Mouse (Mus musculus) myocyte (in vitro differentiated cells): ENCODE data around the gene Tdrd7. TPM values are rescaled to one million over a fixed set of nuclear protein-coding genes. Genes with fewer than 3 reads are reported as not detected.

ENCODE experiments used
- H3K27me3 ChIP-seq: one replicate; pipeline ENCODE4 v1.6.1; 2011; ENCODE audit not compliant: control insufficient read depth, insufficient read depth, insufficient read length
- H3K36me3 ChIP-seq: one replicate; pipeline ENCODE4 v1.6.1; 2011; ENCODE audit not compliant: control insufficient read depth, insufficient read depth
- H3K4me2 ChIP-seq: one replicate; pipeline ENCODE4 v1.6.1; 2011; ENCODE audit warnings: low read depth, control low read depth
- H3K4me3 ChIP-seq: one replicate; pipeline ENCODE4 v1.5.1; 2011; ENCODE audit warnings: mild to moderate bottlenecking, control low read depth, moderate library complexity
- H3K79me2 ChIP-seq: one replicate; pipeline ENCODE4 v1.6.1; 2011; ENCODE audit not compliant: control insufficient read depth, insufficient read depth
- H3ac ChIP-seq: one replicate; pipeline ENCODE4 v1.6.1; 2011; ENCODE audit not compliant: control insufficient read depth, insufficient read length
- CEBPB ChIP-seq: IDR thresholded peaks from 2 replicates; pipeline ENCODE4 v1.6.1; 2011; ENCODE audit warnings: mild to moderate bottlenecking, moderate library complexity; ENCODE audit not compliant: poor library complexity, insufficient read depth, severe bottlenecking
- E2F4 ChIP-seq: IDR thresholded peaks from one replicate; pipeline ENCODE4 v1.6.1; 2011; ENCODE audit warnings: mild to moderate bottlenecking, control low read depth, moderate library complexity; ENCODE audit not compliant: insufficient read depth
- MAX ChIP-seq: IDR thresholded peaks from one replicate; pipeline ENCODE4 v1.6.1; 2011; ENCODE audit warnings: low read depth, mild to moderate bottlenecking, control low read depth
- MYOD1 ChIP-seq, 3 experiments: IDR thresholded peaks; one replicate each; pipeline ENCODE4 v1.6.1; 2011; ENCODE audit warnings: control low read depth in 2 of 3, low read depth in 2 of 3, mild to moderate bottlenecking in 2 of 3, moderate library complexity in 1 of 3; ENCODE audit not compliant: insufficient read length in 2 of 3, control insufficient read depth in 1 of 3
- MYOG ChIP-seq, 3 experiments: IDR thresholded peaks; one replicate each; pipeline ENCODE4 v1.6.1; 2011; ENCODE audit warnings: control low read depth in 2 of 3, low read depth in 2 of 3, mild to moderate bottlenecking in 2 of 3; ENCODE audit not compliant: insufficient read length in 2 of 3, control insufficient read depth in 1 of 3, insufficient read depth in 1 of 3
- POLR2A ChIP-seq: IDR thresholded peaks from one replicate; pipeline ENCODE4 v1.6.1; 2011; ENCODE audit warnings: low read depth, mild to moderate bottlenecking, control low read depth, moderate library complexity; ENCODE audit not compliant: insufficient read length
- POLR2AphosphoS2 ChIP-seq: IDR thresholded peaks from one replicate; pipeline ENCODE4 v1.6.1; 2011; ENCODE audit warnings: low read depth, control low read depth; ENCODE audit not compliant: insufficient read length
- REST ChIP-seq: IDR thresholded peaks from one replicate; pipeline ENCODE4 v1.6.1; 2011; ENCODE audit warnings: mild to moderate bottlenecking, control low read depth, moderate library complexity; ENCODE audit not compliant: insufficient read depth, insufficient read length
- SRF ChIP-seq: IDR thresholded peaks from one replicate; pipeline ENCODE4 v1.6.1; 2011; ENCODE audit warnings: low read depth; ENCODE audit not compliant: control insufficient read depth, insufficient read length
- TCF12 ChIP-seq: IDR thresholded peaks from one replicate; pipeline ENCODE4 v1.6.1; 2011; ENCODE audit warnings: mild to moderate bottlenecking, control low read depth; ENCODE audit not compliant: poor library complexity, insufficient read depth, severe bottlenecking
- TCF3 ChIP-seq: IDR thresholded peaks from one replicate; pipeline ENCODE4 v1.6.1; 2011; ENCODE audit warnings: low read depth, control low read depth; ENCODE audit not compliant: insufficient read length
- USF1 ChIP-seq: IDR thresholded peaks from one replicate; pipeline ENCODE4 v1.6.1; 2011; ENCODE audit warnings: low read depth, mild to moderate bottlenecking, control low read depth, moderate library complexity
- polyA plus RNA-seq: library from polyadenylated mRNA; unstranded; fragments of >200 nt; fragmentation: generic; extraction: Trizol; gene quantifications from one replicate; pipeline ENCODE4 v1.2.1, GENCODE M21; 2012; ENCODE audit warnings: missing spikeins

Gene Tdrd7
- polyA plus RNA-seq, 1 experiment = 12.0 TPM

- H3K27me3 ChIP-seq = no peaks in the 10 kb centered on the region
- TF ChIP-seq CEBPB = no peak
- no peak for TF ChIP-seq MYOD1 (IDR thresholded peaks at IDR 0.05; ENCODE audit: control insufficient read depth in 1 of 3, insufficient read length in 2 of 3, low read depth in 2 of 3)
- TF ChIP-seq SRF = no peak
- TF ChIP-seq POLR2A = no peak
- TF ChIP-seq REST = no peak
- no peak for TF ChIP-seq MYOG (IDR thresholded peaks at IDR 0.05; ENCODE audit: control insufficient read depth in 1 of 3, insufficient read depth in 1 of 3, insufficient read length in 2 of 3, low read depth in 2 of 3)
- no peak for TF ChIP-seq MAX
- H3ac ChIP-seq = no peak overlapping the region
- no peak overlapping the region for H3K4me2 ChIP-seq
- no peaks in the 10 kb centered on the region for H3K79me2 ChIP-seq
- H3K36me3 ChIP-seq = no peaks in the 10 kb centered on the region
- H3K4me3 ChIP-seq = no peak overlapping the region
These were observed 46.6 kb downstream of the Tdrd7 start for GRCm38 (mm10) chr4:46011698-46012097.

GRCm38 (mm10) chr4:46015605-46016004, 50.5 kb downstream of the Tdrd7 start:
- Histone ChIP-seq H3K79me2 (no peaks in the 10 kb centered on the region), H3ac (no peak overlapping the region), H3K36me3 (no peaks in the 10 kb centered on the region), H3K4me2 (no peak overlapping the region), H3K4me3 (no peak overlapping the region), H3K27me3 (no peaks in the 10 kb centered on the region)
- TF ChIP-seq REST = no peak
- TF ChIP-seq MYOD1 (IDR thresholded peaks at IDR 0.05; ENCODE audit: control insufficient read depth in 1 of 3, insufficient read length in 2 of 3, low read depth in 2 of 3) = no peak
- no peak for TF ChIP-seq SRF
- no peak for TF ChIP-seq POLR2AphosphoS2
- TF ChIP-seq MAX = no peak
- no peak for TF ChIP-seq POLR2A
- no peak for TF ChIP-seq TCF12
- TF ChIP-seq TCF3 = no peak
- no peak for TF ChIP-seq CEBPB
- no peak for TF ChIP-seq MYOG (IDR thresholded peaks at IDR 0.05; ENCODE audit: control insufficient read depth in 1 of 3, insufficient read depth in 1 of 3, insufficient read length in 2 of 3, low read depth in 2 of 3)
- TF ChIP-seq E2F4 = no peak
- no peak for TF ChIP-seq USF1

GRCm38 (mm10) chr4:46023021-46023481, 57.9 kb downstream of the Tdrd7 start:
- no peak for TF ChIP-seq E2F4
- TF ChIP-seq POLR2AphosphoS2 = no peak
- TF ChIP-seq SRF = no peak
- no peak for TF ChIP-seq POLR2A
- TF ChIP-seq USF1 = no peak
- no peak for TF ChIP-seq REST
- TF ChIP-seq MYOG (IDR thresholded peaks at IDR 0.05; ENCODE audit: control insufficient read depth in 1 of 3, insufficient read depth in 1 of 3, insufficient read length in 2 of 3, low read depth in 2 of 3) = no peak
- no peak for TF ChIP-seq MYOD1 (IDR thresholded peaks at IDR 0.05; ENCODE audit: control insufficient read depth in 1 of 3, insufficient read length in 2 of 3, low read depth in 2 of 3)
- TF ChIP-seq TCF12 = no peak
- TF ChIP-seq CEBPB = no peak
- no peak for TF ChIP-seq TCF3
- no peak for TF ChIP-seq MAX
- no peaks in the 10 kb centered on the region for H3K79me2 ChIP-seq
- no peak overlapping the region for H3K4me3 ChIP-seq
- peaks cover 3% of the 10 kb centered on the region for H3K36me3 ChIP-seq
- no peak overlapping the region for H3K4me2 ChIP-seq
- no peak overlapping the region for H3ac ChIP-seq
- no peaks in the 10 kb centered on the region for H3K27me3 ChIP-seq

GRCm38 (mm10) chr4:46025893-46026292, 60.8 kb downstream of the Tdrd7 start:
- Histone ChIP-seq H3K36me3 (peaks cover 3% of the 10 kb centered on the region), H3K27me3 (no peaks in the 10 kb centered on the region), H3K4me2 (no peak overlapping the region), H3K79me2 (no peaks in the 10 kb centered on the region), H3ac (no peak overlapping the region), H3K4me3 (no peak overlapping the region)
- TF ChIP-seq MAX (no peak), POLR2AphosphoS2 (no peak), MYOG (IDR thresholded peaks at IDR 0.05; ENCODE audit: control insufficient read depth in 1 of 3, insufficient read depth in 1 of 3, insufficient read length in 2 of 3, low read depth in 2 of 3) (no peak), TCF3 (no peak), REST (no peak), SRF (no peak), USF1 (no peak), TCF12 (no peak), CEBPB (no peak), MYOD1 (IDR thresholded peaks at IDR 0.05; ENCODE audit: control insufficient read depth in 1 of 3, insufficient read length in 2 of 3, low read depth in 2 of 3) (no peak), POLR2A (no peak), E2F4 (no peak)

GRCm38 (mm10) chr4:46028224-46028623, 63.1 kb downstream of the Tdrd7 start:
- Histone ChIP-seq H3K79me2 (no peaks in the 10 kb centered on the region), H3K4me3 (no peak overlapping the region), H3ac (no peak overlapping the region), H3K36me3 (no peaks in the 10 kb centered on the region), H3K4me2 (no peak overlapping the region), H3K27me3 (no peaks in the 10 kb centered on the region)
- TF ChIP-seq POLR2AphosphoS2 (no peak), POLR2A (no peak), CEBPB (no peak), SRF (no peak), TCF12 (no peak), USF1 (no peak), MYOG (IDR thresholded peaks at IDR 0.05; ENCODE audit: control insufficient read depth in 1 of 3, insufficient read depth in 1 of 3, insufficient read length in 2 of 3, low read depth in 2 of 3) (no peak), MYOD1 (IDR thresholded peaks at IDR 0.05; ENCODE audit: control insufficient read depth in 1 of 3, insufficient read length in 2 of 3, low read depth in 2 of 3) (no peak), E2F4 (no peak), MAX (no peak), REST (no peak), TCF3 (no peak)
